Mouse (Mus musculus) frontal cortex, postnatal 14 days (tissue): ENCODE measurements around the gene Grb7.

Experiments used
- DNase-seq, 2 experiments: peaks; one replicate each; pipeline ENCODE4 v3.0.0; 2022; ENCODE audit warnings: low spot score in 2 of 2

Grb7 gene

GRCm38 (mm10) chr11:98470795-98471194 is 24.6 kb downstream of the Grb7 start:
- no peak for DNase-seq

GRCm38 (mm10) chr11:98472696-98473095 is 26.5 kb downstream of the Grb7 start:
- no peak for DNase-seq

GRCm38 (mm10) chr11:98473916-98474479 is 27.8 kb downstream of the Grb7 start:
- DNase-seq: no peak

GRCm38 (mm10) chr11:98474967-98475366 is 28.8 kb downstream of the Grb7 start:
- no peak for DNase-seq

GRCm38 (mm10) chr11:98475630-98476433 is 29.6 kb downstream of the Grb7 start:
- no peak for DNase-seq

- DNase-seq: no peak
Observed at GRCm38 (mm10) chr11:98476434-98476807, 30.2 kb downstream of the Grb7 start.

- DNase-seq: no peak
Observed at GRCm38 (mm10) chr11:98477011-98477701, 31.0 kb downstream of the Grb7 start.

GRCm38 (mm10) chr11:98479026-98479939 is 33.1 kb downstream of the Grb7 start:
- DNase-seq: no peak

GRCm38 (mm10) chr11:98479940-98480497 is 33.8 kb downstream of the Grb7 start:
- DNase-seq: no peak

- DNase-seq: no peak
Observed at GRCm38 (mm10) chr11:98481231-98481630, 35.0 kb downstream of the Grb7 start.

- no peak for DNase-seq
Observed at GRCm38 (mm10) chr11:98482067-98482466, 35.9 kb downstream of the Grb7 start.

- no peak for DNase-seq
Observed at GRCm38 (mm10) chr11:98485749-98486148, 39.6 kb downstream of the Grb7 start.

- DNase-seq: no peak
Observed at GRCm38 (mm10) chr11:98487526-98488040, 41.4 kb downstream of the Grb7 start.

GRCm38 (mm10) chr11:98488540-98489234 is 42.5 kb downstream of the Grb7 start:
- no peak for DNase-seq

- DNase-seq: no peak
Observed at GRCm38 (mm10) chr11:98491571-98491970, 45.4 kb downstream of the Grb7 start.

- no peak for DNase-seq
Observed at GRCm38 (mm10) chr11:98492959-98493358, 46.8 kb downstream of the Grb7 start.

GRCm38 (mm10) chr11:98493394-98493793 is 47.2 kb downstream of the Grb7 start:
- DNase-seq: no peak

GRCm38 (mm10) chr11:98495176-98495719 is 49.1 kb downstream of the Grb7 start:
- DNase-seq: no peak

GRCm38 (mm10) chr11:98497388-98498288 is 51.4 kb downstream of the Grb7 start:
- no peak for DNase-seq
